Mouse (Mus musculus): ENCODE results near the gene Gpc4. TPM values are rescaled to one million over a fixed set of nuclear protein-coding genes. Genes with fewer than 3 reads are reported as not detected.

The Gpc4 gene
- total and polyA plus RNA-seq, 3 experiments, result not detected

DNA sequence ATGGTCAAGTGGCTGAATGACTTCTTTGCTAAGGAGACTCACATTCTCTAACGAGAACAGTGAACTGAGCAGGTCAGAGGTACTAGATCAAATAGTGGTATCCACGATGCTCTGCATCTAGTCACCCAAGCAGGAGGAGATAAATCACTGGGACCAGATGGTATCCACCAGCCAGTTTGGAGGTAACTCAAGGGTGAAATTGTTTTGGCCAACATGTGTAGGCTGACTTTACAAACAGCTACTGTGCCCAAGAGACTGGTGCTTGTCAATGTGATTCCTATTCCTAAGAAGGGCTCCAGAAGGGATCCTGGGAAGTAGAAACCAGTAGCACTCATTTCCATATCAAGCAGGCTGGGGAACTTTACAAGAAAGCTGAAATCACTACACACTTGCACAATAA, 55.4 kb downstream of the Gpc4 start:
- DNase-seq (ENCODE audit: extremely low read depth), result no peak
- no peaks in the 10 kb centered on the region for H3K4me1 ChIP-seq (ENCODE audit: control insufficient read depth in 1 of 2, insufficient read depth in 2 of 2)
- no peaks in the 10 kb centered on the region for H3K27me3 ChIP-seq (replicated peaks)
- no peak overlapping the region for H3K27ac ChIP-seq (ENCODE audit: insufficient read depth, low read depth)
- H3K4me2 ChIP-seq (ENCODE audit: insufficient read depth, low read depth, poor library complexity, severe bottlenecking), result no peak overlapping the region
- H3K79me2 ChIP-seq (replicated peaks; ENCODE audit: control insufficient read depth, extremely low read depth, insufficient read depth, poor library complexity, severe bottlenecking), result no peaks in the 10 kb centered on the region
- TF ChIP-seq SIN3A (IDR thresholded peaks at IDR 0.05; ENCODE audit: low read length) (no peak), POLR2AphosphoS2 (IDR thresholded peaks at IDR 0.05; ENCODE audit: low read depth, low read length) (no peak), JUND (conservative IDR thresholded peaks at IDR 0.05; ENCODE audit: low read depth, low read length) (no peak), SMC3 (IDR thresholded peaks at IDR 0.05; ENCODE audit: low read depth, low read length) (no peak), ZNF384 (IDR thresholded peaks at IDR 0.05; ENCODE audit: low read depth, low read length) (no peak), ZC3H11A (IDR thresholded peaks at IDR 0.05; ENCODE audit: low read depth, low read length) (no peak), E2F4 (IDR thresholded peaks at IDR 0.05; ENCODE audit: insufficient replicate concordance, low read depth, low read length) (no peak), BHLHE40 (IDR thresholded peaks at IDR 0.05; ENCODE audit: low read depth, low read length) (no peak)
- H3K4me3 ChIP-seq (replicated peaks in 1 of 3; ENCODE audit: low read depth in 2 of 3, low read length in 2 of 3, poor library complexity in 1 of 3), result no peak overlapping the region
- dilution Hi-C loops (cut with MboI; ENCODE audit: extremely low pct_ligation_motif_present, extremely low pct_unique_long_range_greater_than_20kb, low sequenced_read_pairs) (no loop called here), in situ Hi-C loops (cut with MboI; ENCODE audit: low pct_ligation_motif_present, low pct_unique_long_range_greater_than_20kb, low sequenced_read_pairs) (no loop called here)
- no peaks in the 10 kb centered on the region for H3K36me3 ChIP-seq (replicated peaks in 1 of 2; ENCODE audit: control insufficient read depth in 1 of 2, insufficient read depth in 1 of 2, low read length in 1 of 2)
- H3K9me3 ChIP-seq (replicated peaks; ENCODE audit: low read length), result no peaks in the 10 kb centered on the region
- no peak overlapping the region for H3K9ac ChIP-seq (ENCODE audit: insufficient read depth, low read depth)

DNA sequence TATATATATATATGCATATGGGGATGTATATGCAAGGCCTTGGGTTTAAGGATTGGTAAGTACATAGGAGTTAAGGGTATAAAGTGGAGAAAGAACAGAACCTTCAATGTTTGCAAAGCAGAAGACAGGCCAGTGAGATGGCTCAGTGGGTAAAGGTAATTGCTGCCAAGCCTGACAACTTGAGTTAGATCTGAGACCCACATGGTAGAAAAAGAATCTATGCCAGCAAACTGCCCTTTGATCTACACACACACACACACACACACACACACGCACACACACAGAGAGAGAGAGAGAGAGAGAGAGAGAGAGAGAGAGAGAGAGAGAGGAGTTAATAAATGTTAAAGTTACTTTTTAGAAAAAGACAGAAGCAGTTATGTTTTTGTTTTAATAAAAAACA, 56.1 kb downstream of the Gpc4 start:
- Histone ChIP-seq H3K4me1 (ENCODE audit: control insufficient read depth in 1 of 2, insufficient read depth in 2 of 2) (no peaks in the 10 kb centered on the region), H3K27me3 (replicated peaks) (no peaks in the 10 kb centered on the region), H3K79me2 (replicated peaks; ENCODE audit: control insufficient read depth, extremely low read depth, insufficient read depth, poor library complexity, severe bottlenecking) (no peaks in the 10 kb centered on the region), H3K36me3 (replicated peaks in 1 of 2; ENCODE audit: control insufficient read depth in 1 of 2, insufficient read depth in 1 of 2, low read length in 1 of 2) (no peaks in the 10 kb centered on the region), H3K4me2 (ENCODE audit: insufficient read depth, low read depth, poor library complexity, severe bottlenecking) (no peak overlapping the region), H3K4me3 (replicated peaks in 1 of 3; ENCODE audit: low read depth in 2 of 3, low read length in 2 of 3, poor library complexity in 1 of 3) (no peak overlapping the region), H3K27ac (ENCODE audit: insufficient read depth, low read depth) (no peak overlapping the region), H3K9me3 (replicated peaks; ENCODE audit: low read length) (no peaks in the 10 kb centered on the region), H3K9ac (ENCODE audit: insufficient read depth, low read depth) (no peak overlapping the region)
- in situ Hi-C loops (cut with MboI; ENCODE audit: low pct_ligation_motif_present, low pct_unique_long_range_greater_than_20kb, low sequenced_read_pairs) (no loop called here), dilution Hi-C loops (cut with MboI; ENCODE audit: extremely low pct_ligation_motif_present, extremely low pct_unique_long_range_greater_than_20kb, low sequenced_read_pairs) (no loop called here)
- TF ChIP-seq JUN (IDR thresholded peaks at IDR 0.05; ENCODE audit: insufficient read depth, low read depth, low read length), result no peak
- no peak for TF ChIP-seq GABPA (IDR thresholded peaks at IDR 0.05; ENCODE audit: insufficient replicate concordance, low read depth, low read length)
- no peak for TF ChIP-seq KAT2A (IDR thresholded peaks at IDR 0.05; ENCODE audit: insufficient replicate concordance, low read length)
- no peak for TF ChIP-seq MAZ (IDR thresholded peaks at IDR 0.05; ENCODE audit: low read depth, low read length)
- no peak for TF ChIP-seq MYC (IDR thresholded peaks at IDR 0.05; ENCODE audit: low read depth, low read length)
- no peak for TF ChIP-seq ELF1 (IDR thresholded peaks at IDR 0.05; ENCODE audit: low read depth, low read length)
- TF ChIP-seq IRF4 (IDR thresholded peaks at IDR 0.05; ENCODE audit: low read depth, low read length), result no peak
- TF ChIP-seq SMC3 (IDR thresholded peaks at IDR 0.05; ENCODE audit: low read depth, low read length), result no peak
- no peak for TF ChIP-seq EP300 (IDR thresholded peaks at IDR 0.05; ENCODE audit: low read length)
- TF ChIP-seq ZNF384 (IDR thresholded peaks at IDR 0.05; ENCODE audit: low read depth, low read length), result no peak
- DNase-seq (ENCODE audit: extremely low read depth), result no peak
